Mouse (Mus musculus) hindbrain, embryonic 14.5 days (tissue): ENCODE results near the gene Pgpep1l. TPM values are rescaled to one million over a fixed set of nuclear protein-coding genes. Genes with fewer than 3 reads are reported as not detected.

Source experiments
- ATAC-seq: fragments of 200-750 bp; cut with Nextera tagmentation; 2 replicates; pipeline ENCODE4 v1.8.0; 2017; ENCODE audit warnings: moderate number of reproducible peaks, mild to moderate bottlenecking, moderate TSS enrichment, moderate library complexity; ENCODE audit not compliant: low FRiP score
- DNase-seq: peaks from one replicate; pipeline ENCODE4 v3.0.0-alpha.2; 2015; ENCODE audit warnings: low spot score
- H3K27ac ChIP-seq: fragments of 300-500 bp; sonication (generic); 2 replicates; pipeline ENCODE4 v1.5.1; 2014; ENCODE audit warnings: mild to moderate bottlenecking, moderate library complexity
- H3K27me3 ChIP-seq: fragments of 300-500 bp; sonication (generic); 2 replicates; pipeline ENCODE4 v1.6.1; 2014; ENCODE audit warnings: mild to moderate bottlenecking, low read length, mixed read lengths; ENCODE audit not compliant: control insufficient read depth, insufficient read depth
- H3K36me3 ChIP-seq: fragments of 300-500 bp; sonication (generic); replicated peaks from 2 replicates; pipeline ENCODE4 v1.6.1; 2014; ENCODE audit not compliant: control insufficient read depth, insufficient read depth
- H3K4me1 ChIP-seq: fragments of 300-500 bp; sonication (generic); replicated peaks from 2 replicates; pipeline ENCODE4 v1.6.1; 2014; ENCODE audit warnings: antibody characterized with exemption, low read length, mixed read lengths; ENCODE audit not compliant: control insufficient read depth, insufficient read depth
- H3K4me2 ChIP-seq: fragments of 300-500 bp; sonication (generic); replicated peaks from 2 replicates; pipeline ENCODE4 v1.6.1; 2014; ENCODE audit warnings: mild to moderate bottlenecking, moderate library complexity
- H3K4me3 ChIP-seq: fragments of 300-500 bp; sonication (generic); replicated peaks from 2 replicates; pipeline ENCODE4 v1.5.1; 2014; ENCODE audit warnings: mild to moderate bottlenecking, low read length
- H3K9ac ChIP-seq: fragments of 300-500 bp; sonication (generic); 2 replicates; pipeline ENCODE4 v1.6.1; 2014
- H3K9me3 ChIP-seq: fragments of 300-500 bp; sonication (generic); 2 replicates; pipeline ENCODE4 v1.6.1; 2016; ENCODE audit warnings: low read length; ENCODE audit not compliant: control insufficient read depth
- WGBS: fragments of 180-500 bp; shearing (Covaris S2); extraction: QIAGEN DNeasy Blood & Tissue Kit; methylation state at CpG from one replicate; pipeline ENCODE4 v1.1.7; 2014; 5-methylcytosine and 5-hydroxymethylcytosine counted together
- polyA plus RNA-seq: library from polyadenylated mRNA; unstranded; fragments of >200 nt; fragmentation: Nextera tagmentation; extraction: Ambion mirVana; gene quantifications from 2 replicates; pipeline ENCODE4 v1.2.1, GENCODE M21; 2014

The Pgpep1l gene
- polyA plus RNA-seq, 1 experiment from 2014 or later: 0.21 TPM

- ATAC-seq: no peak
- H3K9me3 ChIP-seq: no peaks in the 10 kb centered on the region
- H3K27me3 ChIP-seq: 0 out of 2 replicates have a peak, but pooled peaks cover 7% of the 10 kb centered on the region
- H3K27ac ChIP-seq: no peak overlapping the region
- no peak overlapping the region for H3K4me3 ChIP-seq
- H3K36me3 ChIP-seq: no peaks in the 10 kb centered on the region
- no peak overlapping the region for H3K9ac ChIP-seq
- 0 out of 2 replicates have a peak overlapping the region, but pooled peaks have one; percentile 6 for H3K4me2 ChIP-seq
- DNase-seq: no peak
- WGBS: 20% methylated on average over 6 of the region's 6 CpGs
- 0 out of 2 replicates have a peak, but pooled peaks cover 11% of the 10 kb centered on the region for H3K4me1 ChIP-seq
Observed at GRCm38 (mm10) chr7:68266691-68267090, 2.7 kb upstream of the Pgpep1l start.

DNA sequence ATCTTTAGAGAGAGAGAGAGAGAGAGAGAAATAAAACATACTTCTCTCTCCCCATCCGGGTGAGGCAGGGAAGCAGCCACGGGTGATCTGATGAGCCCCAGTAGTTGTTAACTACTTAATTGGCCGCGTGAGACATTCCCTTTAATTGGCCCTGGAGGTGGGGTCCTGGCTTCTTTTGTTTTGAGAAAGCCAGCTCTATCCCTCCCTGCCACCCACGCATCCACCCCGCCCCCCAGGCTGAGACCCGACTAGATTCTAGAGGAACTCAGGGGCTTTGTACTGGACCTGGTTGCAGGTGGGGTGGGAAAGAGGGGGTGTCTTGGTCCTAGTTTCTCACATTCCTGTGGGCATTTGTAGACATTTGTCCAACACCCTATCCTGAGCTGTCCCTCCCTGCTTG is 1.4 kb upstream of the Pgpep1l start:
- WGBS: 34% methylated on average over 7 of the region's 7 CpGs
- DNase-seq (no peak), ATAC-seq (no peak)
- Histone ChIP-seq H3K9ac (no peak overlapping the region), H3K4me2 (no peak overlapping the region), H3K4me1 (0 out of 2 replicates have a peak, but pooled peaks cover 11% of the 10 kb centered on the region), H3K27ac (no peak overlapping the region), H3K36me3 (no peaks in the 10 kb centered on the region), H3K9me3 (no peaks in the 10 kb centered on the region), H3K4me3 (no peak overlapping the region), H3K27me3 (0 out of 2 replicates have a peak, but pooled peaks cover 7% of the 10 kb centered on the region)

GRCm38 (mm10) chr7:68264531-68264930 is 498 bp upstream of the Pgpep1l start:
- peak; percentile 32 for DNase-seq
- Histone ChIP-seq H3K4me2 (peak overlapping the region; percentile 51), H3K36me3 (no peaks in the 10 kb centered on the region), H3K9me3 (no peaks in the 10 kb centered on the region), H3K27ac (no peak overlapping the region), H3K4me3 (peak overlapping the region; percentile 19; the same call in 1 of the 2 replicates), H3K9ac (no peak overlapping the region), H3K4me1 (0 out of 2 replicates have a peak, but pooled peaks cover 11% of the 10 kb centered on the region), H3K27me3 (0 out of 2 replicates have a peak, but pooled peaks cover 7% of the 10 kb centered on the region)
- WGBS: 19% methylated on average over 14 of the region's 14 CpGs
- ATAC-seq: peak; percentile 60; the same call in 1 of the 2 replicates

DNA sequence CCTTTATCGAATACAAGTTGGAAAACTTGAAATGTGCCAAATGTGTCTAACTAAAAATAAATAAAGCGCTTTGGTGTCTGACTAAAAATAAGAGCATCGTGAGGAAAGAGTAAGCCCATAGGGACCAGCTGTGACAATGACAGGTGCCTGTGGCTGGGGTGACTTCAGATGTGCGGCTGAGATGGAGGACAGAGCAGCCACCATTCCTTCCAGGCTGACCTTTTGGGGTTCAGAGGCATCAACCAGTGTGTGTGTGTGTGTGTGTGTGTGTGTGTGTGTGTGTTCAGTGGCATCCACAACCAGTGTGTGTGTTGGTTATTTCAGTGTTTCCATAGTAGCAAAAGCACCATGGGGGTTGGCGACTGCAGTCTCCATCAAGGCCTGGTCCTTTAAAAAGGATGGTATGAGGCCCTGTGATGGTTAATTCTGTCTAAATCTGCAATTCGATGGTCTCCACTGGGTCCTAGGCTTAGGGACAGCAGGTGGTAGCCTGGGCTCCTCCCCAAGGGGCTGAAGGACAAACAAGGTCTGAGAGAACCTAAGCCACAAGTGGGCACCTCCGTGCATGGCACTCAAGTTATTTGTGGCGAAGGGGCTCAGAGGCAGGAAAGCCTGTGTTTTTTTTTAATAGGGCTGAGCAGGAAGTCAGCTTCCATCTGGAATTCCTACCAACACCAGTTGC is 546 bp downstream of the Pgpep1l start:
- 0 out of 2 replicates have a peak, but pooled peaks cover 11% of the 10 kb centered on the region for H3K4me1 ChIP-seq
- peak overlapping the region; percentile 51 for H3K4me2 ChIP-seq
- H3K4me3 ChIP-seq: peak overlapping the region; percentile 19
- 54% methylated on average over 8 of the region's 8 CpGs for WGBS
- DNase-seq: no peak
- H3K27ac ChIP-seq: no peak overlapping the region
- no peak for ATAC-seq
- H3K27me3 ChIP-seq: 0 out of 2 replicates have a peak, but pooled peaks cover 7% of the 10 kb centered on the region
- no peak overlapping the region for H3K9ac ChIP-seq
- no peaks in the 10 kb centered on the region for H3K36me3 ChIP-seq
- no peaks in the 10 kb centered on the region for H3K9me3 ChIP-seq

- no peak overlapping the region for H3K9ac ChIP-seq
- H3K36me3 ChIP-seq: no peaks in the 10 kb centered on the region
- H3K4me2 ChIP-seq: no peak overlapping the region
- 0 out of 2 replicates have a peak, but pooled peaks cover 11% of the 10 kb centered on the region for H3K4me1 ChIP-seq
- WGBS: 62% methylated on average over 8 of the region's 8 CpGs
- no peaks in the 10 kb centered on the region for H3K9me3 ChIP-seq
- no peak for DNase-seq
- H3K4me3 ChIP-seq: no peak overlapping the region
- H3K27me3 ChIP-seq: 0 out of 2 replicates have a peak, but pooled peaks cover 7% of the 10 kb centered on the region
- ATAC-seq: no peak
- no peak overlapping the region for H3K27ac ChIP-seq
Observed at GRCm38 (mm10) chr7:68262612-68263200, 1.3 kb downstream of the Pgpep1l start.

- 79% methylated on average over 6 of the region's 6 CpGs for WGBS
- no peak for DNase-seq
- Histone ChIP-seq H3K36me3 (no peaks in the 10 kb centered on the region), H3K4me3 (no peak overlapping the region), H3K27me3 (0 out of 2 replicates have a peak, but pooled peaks cover 4% of the 10 kb centered on the region), H3K9ac (no peak overlapping the region), H3K27ac (no peak overlapping the region), H3K4me1 (0 out of 2 replicates have a peak, but pooled peaks cover 6% of the 10 kb centered on the region), H3K4me2 (no peak overlapping the region), H3K9me3 (no peaks in the 10 kb centered on the region)
- ATAC-seq: no peak
Observed at GRCm38 (mm10) chr7:68259523-68260081, 4.4 kb downstream of the Pgpep1l start.

- no peak overlapping the region for H3K4me2 ChIP-seq
- DNase-seq (no peak), ATAC-seq (no peak)
- no peaks in the 10 kb centered on the region for H3K9me3 ChIP-seq
- WGBS: 80% methylated on average over 17 of the region's 17 CpGs
- H3K4me1 ChIP-seq: no peaks in the 10 kb centered on the region
- H3K27me3 ChIP-seq: 0 out of 2 replicates have a peak, but pooled peaks cover under 1% of the 10 kb centered on the region
- no peak overlapping the region for H3K27ac ChIP-seq
- H3K4me3 ChIP-seq: no peak overlapping the region
- H3K9ac ChIP-seq: no peak overlapping the region
- no peaks in the 10 kb centered on the region for H3K36me3 ChIP-seq
Observed at GRCm38 (mm10) chr7:68258326-68259150, 5.5 kb downstream of the Pgpep1l start.

- H3K27me3 ChIP-seq: no peaks in the 10 kb centered on the region
- DNase-seq: no peak
- no peak for ATAC-seq
- H3K4me2 ChIP-seq: no peak overlapping the region
- no peak overlapping the region for H3K27ac ChIP-seq
- WGBS: 56% methylated on average over 2 of the region's 2 CpGs
- H3K9me3 ChIP-seq: no peaks in the 10 kb centered on the region
- H3K9ac ChIP-seq: no peak overlapping the region
- no peaks in the 10 kb centered on the region for H3K36me3 ChIP-seq
- H3K4me3 ChIP-seq: no peak overlapping the region
- no peaks in the 10 kb centered on the region for H3K4me1 ChIP-seq
Observed at GRCm38 (mm10) chr7:68257767-68258166, 6.3 kb downstream of the Pgpep1l start.
